Mouse (Mus musculus) c-Kit-positive CD71-negative TER-119-negative erythroid progenitor cells, embryonic 14.5 days (primary cell): ENCODE results near the gene Brd1.
"Not testable (repeated sequence)": the region's sequence is repeated elsewhere in the genome, so short reads cannot be mapped to it uniquely, and the experiment has no call there.

Source experiments
- DNase-seq: peaks from one replicate; pipeline ENCODE4 v3.0.0-alpha.2; 2013; ENCODE audit warnings: low read depth

Brd1 gene

DNA sequence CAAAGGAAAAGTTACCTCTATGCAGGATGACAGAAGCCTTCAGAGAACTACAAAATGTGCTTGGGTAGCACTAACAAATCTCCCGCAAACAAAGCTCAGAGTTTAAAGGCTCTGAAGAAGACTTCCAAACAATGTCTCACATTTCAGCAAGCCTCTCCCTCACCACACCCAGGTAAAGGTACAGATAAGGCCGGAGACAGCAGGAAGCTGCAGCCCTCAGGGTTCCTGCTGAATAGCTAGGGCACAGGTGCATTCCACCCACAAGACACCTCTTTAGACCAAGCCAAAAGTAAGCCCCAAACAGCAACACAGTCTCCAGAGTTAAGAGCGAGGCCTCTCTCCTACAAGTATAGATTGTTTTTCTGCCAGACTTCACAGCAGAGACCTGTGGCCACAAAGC is 3.3 kb downstream of the Brd1 start:
- DNase-seq = no peak

- DNase-seq = no peak
Measured at GRCm38 (mm10) chr15:88727204-88727603, 6.8 kb downstream of the Brd1 start.

DNA sequence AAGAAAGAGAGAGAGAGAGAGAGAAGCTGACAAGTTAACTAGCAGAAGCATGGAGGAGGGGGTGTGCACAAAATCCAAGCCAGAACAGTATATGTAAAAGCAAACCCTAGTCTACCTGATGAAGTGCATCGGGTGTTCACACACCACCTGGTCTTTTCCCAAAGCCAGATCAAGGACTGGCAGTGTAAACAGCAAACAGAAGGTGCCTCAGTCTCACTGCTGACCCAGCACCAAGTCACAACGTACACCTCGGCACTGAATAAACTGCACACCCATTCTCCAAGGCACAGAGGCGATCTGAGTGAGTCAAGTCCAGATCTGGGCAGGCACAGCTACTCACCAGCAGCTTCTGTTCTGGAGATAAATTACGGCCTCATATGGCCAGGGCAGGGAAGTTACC is 9.0 kb downstream of the Brd1 start:
- DNase-seq = no peak

- DNase-seq = no peak
Measured at GRCm38 (mm10) chr15:88724311-88724710, 9.7 kb downstream of the Brd1 start.

DNA sequence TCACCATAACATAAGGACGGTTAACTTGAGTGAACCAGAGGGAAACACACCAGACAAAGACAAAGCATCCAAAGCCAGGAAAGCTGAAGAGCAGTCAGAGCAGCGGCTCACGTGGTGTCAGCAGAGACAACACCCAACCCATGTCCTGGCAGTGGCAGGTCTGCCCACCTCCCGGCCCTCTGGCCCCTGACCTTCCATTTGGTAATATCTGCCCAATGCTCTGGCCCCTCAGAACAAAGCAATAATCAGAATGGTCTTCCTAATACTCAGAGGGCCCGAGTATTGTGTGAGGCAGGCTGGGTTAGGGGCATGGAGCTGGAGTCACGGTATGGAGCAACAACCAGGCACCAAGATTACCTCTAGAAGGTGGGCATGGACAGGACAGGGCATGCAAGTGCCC is 10.8 kb downstream of the Brd1 start:
- DNase-seq = no peak

GRCm38 (mm10) chr15:88717239-88717638 is 16.8 kb downstream of the Brd1 start:
- no peak for DNase-seq

GRCm38 (mm10) chr15:88716350-88716749 is 17.7 kb downstream of the Brd1 start:
- DNase-seq = no peak

DNA sequence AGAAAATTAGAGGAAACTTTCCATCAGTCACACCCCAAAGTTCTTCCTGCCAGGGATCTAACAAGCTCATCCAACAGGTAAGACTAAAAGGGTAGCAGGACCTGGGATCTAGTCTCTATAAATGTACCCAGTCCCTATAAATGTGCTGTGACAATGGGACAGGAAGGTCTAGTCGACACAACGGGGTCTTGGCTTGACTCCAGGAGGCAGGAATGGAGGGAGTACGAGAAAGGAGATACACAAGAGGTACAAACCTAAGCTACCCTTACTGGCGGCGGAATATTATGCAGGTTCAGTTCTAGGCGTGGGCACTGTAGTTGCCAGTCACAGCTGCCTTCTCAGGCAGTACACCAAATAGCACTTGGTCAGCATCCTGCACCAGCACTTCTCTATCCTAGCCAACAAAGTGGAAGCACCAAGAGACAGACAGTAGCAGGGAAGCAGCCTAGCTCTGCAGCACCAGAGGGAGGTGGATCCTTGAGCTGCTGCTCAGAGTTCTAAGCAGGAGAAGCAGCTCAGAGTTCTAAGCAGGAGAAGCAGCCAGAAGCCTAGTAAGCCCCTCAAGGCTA is 19.9 kb downstream of the Brd1 start:
- no peak for DNase-seq

DNA sequence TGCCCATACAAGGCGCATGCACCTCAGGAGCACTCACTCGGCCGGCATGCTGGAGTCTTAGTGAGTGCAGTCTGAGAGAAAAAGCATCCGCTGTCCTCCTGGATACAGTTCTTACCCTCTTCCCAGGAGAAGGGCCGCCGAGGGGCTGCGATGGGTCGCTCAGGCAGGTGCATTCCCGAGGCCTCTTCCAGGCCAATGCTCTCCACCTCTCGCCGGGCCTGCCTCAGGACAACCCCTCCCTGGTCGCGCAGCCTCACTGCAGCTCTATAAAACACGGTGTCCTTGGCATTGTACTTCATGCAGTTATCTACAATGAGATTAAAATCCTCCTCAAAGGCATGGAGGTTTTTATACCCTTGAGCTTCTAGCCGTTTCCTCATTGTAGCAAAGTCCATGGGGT is 21.5 kb downstream of the Brd1 start:
- DNase-seq = no peak

- DNase-seq = no peak
Measured at GRCm38 (mm10) chr15:88709878-88710277, 24.2 kb downstream of the Brd1 start.

DNA sequence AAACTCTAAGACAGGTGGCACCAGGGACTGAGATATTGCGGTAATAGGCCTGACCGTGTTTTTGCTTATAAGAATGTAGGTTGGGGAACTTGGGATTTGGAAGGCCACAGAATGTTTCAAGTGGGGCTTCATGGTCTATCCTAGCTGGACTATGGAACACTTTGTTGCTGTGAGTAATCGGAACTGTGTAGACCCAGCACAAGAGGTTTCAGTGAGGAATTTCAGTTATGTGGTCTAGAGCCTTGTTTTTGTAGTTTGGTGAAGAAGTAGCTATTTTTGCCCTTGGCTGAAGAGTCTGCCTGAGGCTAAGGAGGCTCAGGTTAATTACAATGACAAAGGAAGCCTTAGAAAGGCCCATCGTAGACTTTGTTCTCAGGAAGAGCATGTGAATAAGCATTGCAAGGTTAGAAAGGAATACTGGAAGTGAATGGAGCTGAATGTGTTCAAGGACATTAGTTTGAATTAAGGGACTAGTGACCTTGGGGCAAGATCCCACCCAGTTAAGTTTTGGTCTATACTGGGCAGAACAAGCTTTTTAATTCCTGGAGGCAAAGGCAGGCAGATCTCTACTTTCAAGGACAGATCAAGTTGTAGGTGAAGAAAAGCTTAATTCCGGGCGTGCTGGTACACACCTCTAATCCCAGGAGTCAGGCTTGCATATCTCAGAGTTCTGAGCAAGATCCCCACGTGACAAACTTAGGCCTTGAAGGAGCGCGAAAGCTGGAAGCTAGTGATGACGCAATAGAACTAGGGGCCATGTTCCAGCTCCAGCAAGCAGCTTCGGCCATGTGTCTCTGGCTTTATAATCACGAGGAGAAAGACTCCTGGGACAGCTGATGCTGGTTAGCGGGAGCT is 25.1 kb downstream of the Brd1 start:
- DNase-seq = no peak

DNA sequence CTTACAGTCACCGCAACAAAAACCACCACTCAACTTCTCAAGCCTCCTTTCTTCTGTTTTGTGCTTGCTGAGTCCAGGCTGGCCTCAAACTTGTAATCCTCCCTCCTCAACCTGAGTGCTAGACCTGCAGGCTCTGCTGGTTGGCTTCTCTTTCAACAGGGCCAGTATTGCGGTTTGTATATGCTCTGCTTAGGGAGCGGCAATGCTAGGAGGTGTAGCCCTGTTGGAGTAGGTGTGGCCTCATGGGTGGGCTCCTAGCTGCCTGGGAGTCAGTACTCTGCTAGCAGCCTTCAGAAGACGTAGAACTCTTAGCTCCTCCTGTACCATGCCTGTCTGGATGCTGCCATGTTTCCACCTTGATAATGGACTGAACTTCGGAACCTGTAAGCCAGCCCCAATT is 25.8 kb downstream of the Brd1 start:
- no peak for DNase-seq

DNA sequence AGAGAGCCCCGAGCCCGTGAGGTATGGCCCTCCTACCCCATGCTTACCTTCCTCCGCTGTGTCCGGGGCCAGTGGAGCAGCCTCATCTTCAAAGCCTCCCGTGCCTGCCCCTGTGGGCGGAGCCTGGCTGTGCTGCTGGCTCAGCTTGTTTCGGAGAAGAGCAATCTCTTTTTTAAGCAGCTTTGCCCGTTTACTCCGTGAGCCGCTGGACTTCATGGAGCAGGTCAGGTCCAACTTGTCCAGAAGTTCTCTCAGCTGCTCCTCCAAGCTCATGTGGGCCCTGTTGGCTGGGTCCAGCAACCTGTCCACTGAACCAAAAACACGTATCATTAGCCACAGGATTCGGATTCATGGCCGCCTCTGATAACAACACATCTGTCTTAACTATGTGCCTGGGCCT is 27.0 kb downstream of the Brd1 start:
- not testable (repeated sequence) for DNase-seq

DNA sequence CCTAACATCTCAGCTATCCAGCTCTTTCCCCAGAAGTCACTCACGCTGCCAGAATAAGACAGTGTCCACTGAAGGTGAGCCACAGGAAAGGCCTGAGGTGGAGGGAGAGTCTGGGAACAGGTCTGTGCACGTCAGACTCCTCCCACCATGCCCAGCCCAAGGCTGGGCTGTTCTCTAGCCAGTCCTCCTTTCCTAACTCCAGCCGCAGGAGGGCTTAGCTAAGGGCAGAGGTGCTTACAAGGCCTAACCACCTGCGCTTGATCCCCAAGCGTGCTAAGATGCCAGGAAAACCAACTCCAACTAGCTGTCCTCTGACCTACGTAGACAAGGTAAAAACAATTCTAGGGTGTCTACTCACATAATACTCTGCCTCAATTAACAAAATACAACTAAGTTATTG is 27.7 kb downstream of the Brd1 start:
- no peak for DNase-seq

DNA sequence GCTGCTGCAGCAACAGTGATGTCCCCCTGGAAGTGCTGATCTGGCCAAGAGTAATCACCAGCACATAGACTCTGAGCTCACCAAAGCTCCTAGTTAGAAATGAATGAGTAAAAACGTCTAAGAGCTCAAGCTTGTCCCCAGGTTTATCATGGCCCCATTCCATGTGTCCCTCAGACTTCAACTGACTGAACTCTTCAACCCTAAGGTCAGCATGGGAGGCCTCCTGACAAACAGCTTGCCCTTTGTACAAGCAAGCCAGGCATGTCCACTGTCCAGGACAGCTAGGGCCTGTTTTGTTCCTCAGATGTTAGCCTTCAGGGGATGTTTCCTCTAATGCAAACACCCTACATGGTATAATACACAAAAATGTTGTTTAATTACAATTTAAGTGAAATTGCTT is 29.7 kb downstream of the Brd1 start:
- DNase-seq = no peak

GRCm38 (mm10) chr15:88702501-88702900 is 31.5 kb downstream of the Brd1 start:
- DNase-seq = no peak

GRCm38 (mm10) chr15:88700759-88701158 is 33.3 kb downstream of the Brd1 start:
- no peak for DNase-seq

DNA sequence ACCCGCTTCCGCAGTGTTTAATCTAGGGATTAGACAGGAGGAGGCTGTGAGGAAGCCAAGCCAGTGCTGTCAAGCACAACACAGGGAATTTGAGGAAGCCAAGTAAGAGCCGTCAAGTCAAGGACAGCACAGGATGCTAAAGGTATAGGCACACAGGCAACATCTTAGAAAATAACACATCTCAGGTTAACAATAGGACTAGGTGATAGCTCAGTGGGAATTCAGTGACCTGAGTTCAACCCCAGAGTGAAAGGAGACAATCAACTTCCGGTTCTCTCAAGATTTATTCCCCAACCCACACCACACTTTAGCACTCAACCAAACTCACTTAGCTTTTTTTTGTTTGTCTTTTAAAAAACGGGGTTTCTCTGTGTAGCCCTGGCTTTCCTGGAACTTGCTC is 34.5 kb downstream of the Brd1 start:
- no peak for DNase-seq

DNA sequence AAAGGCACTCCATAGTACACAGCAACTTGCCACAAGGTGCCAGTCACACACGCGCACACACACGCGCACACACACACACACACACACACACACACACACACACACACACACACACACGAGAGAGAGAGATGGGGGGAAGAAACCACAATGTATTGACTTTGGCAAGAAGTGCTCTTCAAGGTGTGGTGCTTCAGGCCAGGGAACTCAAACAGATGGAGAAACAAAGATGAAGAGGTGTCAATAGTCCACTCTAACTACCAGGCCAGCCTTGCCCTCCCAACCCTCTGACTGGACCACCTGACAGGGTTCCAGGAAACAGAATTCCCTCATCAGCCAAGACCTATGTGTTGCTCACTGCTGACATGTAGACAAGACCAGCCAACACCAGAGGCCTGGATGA is 36.4 kb downstream of the Brd1 start:
- no peak for DNase-seq

GRCm38 (mm10) chr15:88696055-88696454 is 38.0 kb downstream of the Brd1 start:
- no peak for DNase-seq

DNA sequence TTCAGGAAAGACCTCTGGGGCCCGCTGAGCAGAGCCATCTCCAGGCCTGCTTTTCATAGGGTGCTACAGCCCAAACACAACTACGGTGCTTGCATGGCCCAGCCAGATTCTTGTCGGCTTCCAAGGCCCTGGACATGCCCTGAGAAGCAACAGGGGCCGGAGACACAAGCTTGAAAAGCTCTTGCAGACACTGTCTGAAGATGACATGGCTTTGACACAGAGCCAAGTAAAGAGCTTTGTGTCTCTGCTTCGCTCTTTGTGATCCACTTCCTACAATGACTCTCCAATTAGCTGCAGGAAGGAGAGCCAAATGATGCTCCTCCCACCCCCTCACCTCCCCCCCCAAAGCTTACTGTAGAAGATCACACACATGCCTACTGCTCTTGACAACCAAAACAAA is 40.0 kb downstream of the Brd1 start:
- DNase-seq = no peak

- DNase-seq = no peak
Measured at GRCm38 (mm10) chr15:88692720-88693119, 41.3 kb downstream of the Brd1 start.

GRCm38 (mm10) chr15:88691129-88691528 is 42.9 kb downstream of the Brd1 start:
- DNase-seq = no peak

DNA sequence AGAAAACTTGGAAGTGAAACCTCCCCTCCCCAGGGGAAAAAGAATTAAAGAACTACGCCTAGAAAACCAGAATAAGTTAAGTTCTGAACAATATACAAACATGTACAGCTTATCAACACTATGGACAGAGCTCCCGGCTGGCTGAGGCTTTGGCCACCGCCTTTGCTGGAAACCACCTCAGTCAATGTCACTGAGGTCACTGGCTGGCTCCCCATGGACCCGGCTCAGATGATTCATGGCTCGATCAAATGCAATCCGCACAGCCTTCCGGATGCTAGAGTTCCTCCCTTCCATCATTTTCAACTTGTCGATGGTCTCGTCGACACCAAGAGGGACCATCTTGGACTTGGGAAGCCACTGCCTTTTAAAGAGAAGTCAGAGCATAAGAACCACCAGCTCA is 45.9 kb downstream of the Brd1 start:
- DNase-seq = no peak
